Mouse (Mus musculus) limb, embryonic 15.5 days (tissue): Measurements from ENCODE around the gene Fkbp14. TPM values are rescaled to one million over a fixed set of nuclear protein-coding genes. Genes with fewer than 3 reads are reported as not detected.
A peak's percentile ranks its signal among the peaks of the same experiment; 100 is the strongest.

Source experiments
- ATAC-seq: fragments of 200-750 bp; cut with Nextera tagmentation; 2 replicates; pipeline ENCODE4 v1.8.0; 2017; ENCODE audit warnings: low read depth, moderate TSS enrichment; ENCODE audit not compliant: insufficient number of reproducible peaks, low FRiP score, low TSS enrichment
- H3K27ac ChIP-seq: fragments of 300-500 bp; sonication (generic); 2 replicates; pipeline ENCODE4 v1.5.1; 2015; ENCODE audit warnings: moderate library complexity, mild to moderate bottlenecking, inconsistent platforms
- H3K27me3 ChIP-seq: fragments of 300-500 bp; sonication (generic); 2 replicates; pipeline ENCODE4 v1.6.1; 2015; ENCODE audit warnings: inconsistent platforms
- H3K36me3 ChIP-seq: fragments of 300-500 bp; sonication (generic); 2 replicates; pipeline ENCODE4 v1.6.1; 2015; ENCODE audit warnings: inconsistent platforms
- H3K4me1 ChIP-seq: fragments of 300-500 bp; sonication (generic); 2 replicates; pipeline ENCODE4 v1.6.1; 2015; ENCODE audit warnings: inconsistent platforms
- H3K4me2 ChIP-seq: fragments of 300-500 bp; sonication (generic); 2 replicates; pipeline ENCODE4 v1.6.1; 2015; ENCODE audit warnings: mild to moderate bottlenecking, inconsistent platforms
- H3K4me3 ChIP-seq: fragments of 300-500 bp; sonication (generic); 2 replicates; pipeline ENCODE4 v1.5.1; 2015; ENCODE audit warnings: mild to moderate bottlenecking, inconsistent platforms
- H3K9ac ChIP-seq: fragments of 300-500 bp; sonication (generic); 2 replicates; pipeline ENCODE4 v1.6.1; 2015; ENCODE audit warnings: inconsistent platforms
- H3K9me3 ChIP-seq: fragments of 300-500 bp; sonication (generic); 2 replicates; pipeline ENCODE4 v1.6.1; 2016; ENCODE audit warnings: inconsistent platforms
- WGBS: fragments of 180-500 bp; shearing (Covaris S2); methylation state at CpG from one replicate; pipeline ENCODE4 v1.1.7; 2015; 5-methylcytosine and 5-hydroxymethylcytosine counted together
- polyA plus RNA-seq: library from polyadenylated mRNA; unstranded; fragments of >200 nt; fragmentation: Nextera tagmentation; extraction: Ambion mirVana; gene quantifications from 2 replicates; pipeline ENCODE4 v1.2.1, GENCODE M21; 2015

Fkbp14 gene
- polyA plus RNA-seq, 1 experiment from 2014 or later = 69.7 TPM

DNA sequence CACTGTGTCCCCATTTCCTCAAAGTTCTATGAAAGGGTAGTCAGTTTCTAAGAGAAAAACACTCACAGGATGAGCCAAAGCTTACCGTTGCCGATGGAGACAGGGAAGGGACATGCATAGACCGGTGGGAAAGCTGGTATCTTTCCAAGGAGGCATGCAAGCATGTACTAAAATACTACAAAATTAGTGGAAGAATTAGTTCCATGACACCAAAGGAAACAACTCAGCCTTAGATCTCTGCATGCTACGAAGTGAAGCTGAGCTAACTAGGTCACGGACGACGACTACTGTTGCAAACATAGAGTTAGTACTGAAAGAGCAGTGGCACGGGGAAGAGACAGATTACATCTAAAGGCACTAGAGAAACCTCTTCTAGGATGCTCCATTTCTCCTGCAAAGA, 10.2 kb downstream of the Fkbp14 start:
- H3K9me3 ChIP-seq = no peaks in the 10 kb centered on the region
- no peak overlapping the region for H3K27ac ChIP-seq
- no peaks in the 10 kb centered on the region for H3K27me3 ChIP-seq
- peaks cover 32% of the 10 kb centered on the region for H3K36me3 ChIP-seq
- 83% methylated on average over 8 of the region's 8 CpGs for WGBS
- ATAC-seq = no peak
- H3K9ac ChIP-seq = no peak overlapping the region
- H3K4me2 ChIP-seq = no peak overlapping the region
- no peak overlapping the region for H3K4me3 ChIP-seq
- H3K4me1 ChIP-seq = peaks cover 12% of the 10 kb centered on the region; the same call in 1 of the 2 replicates

DNA sequence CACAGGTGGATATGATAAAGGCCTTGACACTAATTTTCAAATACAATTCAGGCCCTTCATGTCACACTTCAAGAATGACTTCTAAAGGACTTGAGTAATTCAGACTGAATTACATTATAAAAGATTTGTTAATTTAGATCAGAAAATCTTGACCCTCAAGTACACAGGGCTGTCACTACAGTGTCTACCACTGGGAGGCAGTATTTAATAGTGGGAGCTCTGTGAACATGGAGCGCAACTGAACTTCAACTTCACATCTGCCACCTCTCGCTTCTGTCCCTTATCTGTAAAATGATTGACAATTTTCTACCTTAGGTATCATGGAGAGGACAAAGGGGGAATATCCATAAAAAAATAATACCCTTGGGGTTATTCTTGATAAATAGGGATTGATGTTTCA, 10.9 kb downstream of the Fkbp14 start:
- peaks cover 6% of the 10 kb centered on the region; the same call in 1 of the 2 replicates for H3K4me1 ChIP-seq
- no peak overlapping the region for H3K4me2 ChIP-seq
- H3K9me3 ChIP-seq = no peaks in the 10 kb centered on the region
- H3K4me3 ChIP-seq = no peak overlapping the region
- H3K9ac ChIP-seq = no peak overlapping the region
- ATAC-seq = no peak
- H3K36me3 ChIP-seq = peaks cover 37% of the 10 kb centered on the region
- no peak overlapping the region for H3K27ac ChIP-seq
- H3K27me3 ChIP-seq = no peaks in the 10 kb centered on the region
- 31% methylated on average over 2 of the region's 2 CpGs for WGBS

DNA sequence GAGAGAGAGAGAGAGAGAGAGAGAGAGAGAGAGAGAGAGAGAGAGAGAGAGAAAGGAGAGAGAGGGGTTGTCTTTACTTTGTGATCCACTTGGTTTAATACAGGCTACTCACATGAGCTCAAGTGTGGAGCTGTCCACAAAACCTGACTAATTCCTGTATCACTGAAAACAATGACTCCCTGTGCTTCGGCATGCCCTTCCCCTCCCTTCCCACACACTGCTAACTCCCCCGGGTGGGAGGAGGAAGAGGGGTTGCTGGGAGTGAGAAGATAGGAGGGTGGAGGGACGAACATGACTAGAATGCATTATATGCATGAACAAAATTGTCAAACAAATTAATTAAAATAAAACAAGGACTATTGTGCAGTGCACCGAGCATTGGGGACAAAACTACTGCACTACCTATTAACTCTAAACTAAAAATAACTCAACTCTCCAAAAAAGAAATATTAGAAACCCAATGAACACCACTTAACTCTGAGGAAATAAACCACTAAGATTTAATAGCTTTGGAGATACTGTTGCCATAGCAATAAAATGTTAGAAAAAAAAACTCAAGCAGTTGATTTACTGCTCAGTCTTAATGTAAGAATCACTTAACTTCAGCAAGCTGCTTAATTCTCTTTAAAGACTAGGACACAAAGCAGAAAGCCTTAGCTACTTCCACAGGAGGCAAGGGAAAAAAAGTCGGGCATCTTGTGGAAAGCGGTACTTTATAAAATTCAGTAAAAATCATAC, 23.7 kb downstream of the Fkbp14 start:
- no peaks in the 10 kb centered on the region for H3K9me3 ChIP-seq
- H3K4me3 ChIP-seq = no peak overlapping the region
- H3K4me2 ChIP-seq = no peak overlapping the region
- ATAC-seq = no peak
- no peak overlapping the region for H3K27ac ChIP-seq
- H3K9ac ChIP-seq = no peak overlapping the region
- no peaks in the 10 kb centered on the region; the same call in 1 of the 2 replicates for H3K4me1 ChIP-seq
- H3K27me3 ChIP-seq = no peaks in the 10 kb centered on the region
- peaks cover 3% of the 10 kb centered on the region; the same call in 1 of the 2 replicates for H3K36me3 ChIP-seq
- 32% methylated on average over 6 of the region's 6 CpGs for WGBS

DNA sequence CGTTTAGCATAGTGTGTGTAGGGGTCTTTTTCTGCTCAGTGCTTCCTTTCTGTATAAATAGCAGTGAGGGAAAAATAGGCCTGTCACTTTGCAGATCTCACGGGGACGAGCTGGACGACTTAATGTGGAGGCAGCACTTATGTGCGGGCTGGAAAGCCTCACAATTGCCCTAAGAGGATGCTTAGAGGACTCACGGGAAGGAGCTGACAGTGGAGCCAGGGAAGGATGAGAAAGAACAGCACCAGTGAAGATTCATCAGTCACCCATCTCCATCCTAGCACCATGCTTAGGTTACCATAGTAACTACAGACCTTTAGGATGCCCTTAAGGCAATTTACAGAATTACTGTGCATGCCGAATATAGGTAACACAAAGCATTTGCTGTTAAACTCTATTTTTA, 27.3 kb downstream of the Fkbp14 start:
- no peak overlapping the region for H3K4me3 ChIP-seq
- WGBS = 22% methylated on average over 7 of the region's 7 CpGs
- H3K36me3 ChIP-seq = no peaks in the 10 kb centered on the region
- H3K27ac ChIP-seq = no peak overlapping the region
- no peaks in the 10 kb centered on the region for H3K9me3 ChIP-seq
- peaks cover 14% of the 10 kb centered on the region for H3K4me1 ChIP-seq
- H3K4me2 ChIP-seq = no peak overlapping the region
- H3K27me3 ChIP-seq = no peaks in the 10 kb centered on the region
- no peak for ATAC-seq
- no peak overlapping the region for H3K9ac ChIP-seq

DNA sequence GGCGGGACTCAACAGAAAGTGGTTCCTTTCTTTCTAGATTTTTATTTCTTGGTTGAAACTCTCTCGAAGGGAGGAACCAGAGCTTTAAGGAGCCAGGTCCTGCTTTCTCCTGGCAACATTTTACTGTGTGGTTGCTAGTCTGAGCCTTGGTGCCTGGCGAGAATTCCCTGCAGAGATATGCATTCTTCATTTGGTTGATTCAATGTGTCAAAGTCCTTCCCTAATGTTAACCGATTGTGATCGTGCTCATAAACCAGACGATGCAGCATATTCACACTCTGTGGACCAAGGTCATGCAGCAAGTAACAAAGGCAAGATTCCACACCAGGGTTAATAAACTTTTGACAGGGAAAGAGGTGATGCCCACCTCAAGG, 30.6 kb downstream of the Fkbp14 start:
- Histone ChIP-seq H3K4me2 (peak overlapping the region; percentile 90), H3K36me3 (no peaks in the 10 kb centered on the region), H3K4me3 (peak overlapping the region; percentile 49), H3K9me3 (no peaks in the 10 kb centered on the region), H3K27ac (peak overlapping the region; percentile 19; the same call in 1 of the 2 replicates), H3K9ac (0 out of 2 replicates have a peak overlapping the region, but pooled peaks have one; percentile 27), H3K27me3 (no peaks in the 10 kb centered on the region), H3K4me1 (peaks cover 14% of the 10 kb centered on the region)
- 10% methylated on average over 6 of the region's 6 CpGs for WGBS
- ATAC-seq = no peak

DNA sequence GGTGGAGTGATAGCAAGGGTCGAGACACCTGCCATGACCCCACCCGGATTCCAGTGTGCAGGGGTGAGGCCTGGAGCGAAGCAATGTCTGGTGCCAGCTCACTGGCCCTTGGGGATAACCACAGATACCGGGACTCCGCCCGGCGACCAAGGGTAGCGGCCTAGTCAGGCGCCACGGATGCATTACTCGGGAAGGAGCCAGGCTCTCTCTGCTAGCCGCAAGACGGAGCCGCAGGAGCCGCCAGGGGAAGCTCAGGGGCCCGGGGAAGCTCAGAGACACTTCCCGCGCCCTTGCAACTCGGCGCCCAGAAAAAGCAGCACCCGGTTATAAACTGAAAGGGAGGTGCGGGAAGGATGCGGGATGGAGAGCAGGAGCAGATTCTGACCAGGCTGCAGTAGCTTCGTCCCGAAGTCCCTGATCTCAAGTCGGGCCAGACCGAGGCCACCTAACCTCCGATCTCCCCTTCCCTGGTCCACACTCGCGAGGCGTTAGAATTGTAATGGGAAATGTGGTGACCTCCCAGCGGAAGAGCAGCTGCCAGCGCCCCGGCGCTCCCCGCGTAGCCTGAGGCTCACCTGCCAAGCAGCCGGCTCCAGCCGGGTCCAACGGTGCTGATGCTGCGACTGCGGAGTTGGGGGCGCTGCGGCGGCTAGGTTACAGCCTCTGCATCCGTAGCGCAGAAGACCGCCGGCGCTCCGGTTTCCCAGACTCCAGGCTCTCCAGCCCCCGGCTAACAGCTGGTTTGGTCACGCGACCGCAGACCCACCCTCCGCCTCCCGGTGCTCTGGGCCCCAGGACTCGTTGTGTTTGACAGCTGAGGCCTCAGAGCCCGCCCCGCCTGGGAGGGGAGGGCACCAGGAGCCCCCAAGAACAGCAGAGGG, 31.2 kb downstream of the Fkbp14 start, which contains the start of gene Scrn1:
Gene Scrn1, minus strand, starts transcription at position 825 of the 881 bp plus-strand sequence.
- peak within 1 kb of the TSS; percentile 19 for H3K27ac ChIP-seq
- peaks cover 14% of the 10 kb centered on the region for H3K4me1 ChIP-seq
- H3K27me3 ChIP-seq = no peaks in the 10 kb centered on the region
- WGBS = 2% methylated on average over 60 of the region's 60 CpGs
- no peaks in the 10 kb centered on the region for H3K36me3 ChIP-seq
- peak within 1 kb of the TSS; percentile 90 for H3K4me2 ChIP-seq
- H3K9ac ChIP-seq = peak within 1 kb of the TSS; percentile 27; the same call in 1 of the 2 replicates
- H3K4me3 ChIP-seq = peak within 1 kb of the TSS; percentile 49
- ATAC-seq = peak; percentile 77
- H3K9me3 ChIP-seq = no peaks in the 10 kb centered on the region

DNA sequence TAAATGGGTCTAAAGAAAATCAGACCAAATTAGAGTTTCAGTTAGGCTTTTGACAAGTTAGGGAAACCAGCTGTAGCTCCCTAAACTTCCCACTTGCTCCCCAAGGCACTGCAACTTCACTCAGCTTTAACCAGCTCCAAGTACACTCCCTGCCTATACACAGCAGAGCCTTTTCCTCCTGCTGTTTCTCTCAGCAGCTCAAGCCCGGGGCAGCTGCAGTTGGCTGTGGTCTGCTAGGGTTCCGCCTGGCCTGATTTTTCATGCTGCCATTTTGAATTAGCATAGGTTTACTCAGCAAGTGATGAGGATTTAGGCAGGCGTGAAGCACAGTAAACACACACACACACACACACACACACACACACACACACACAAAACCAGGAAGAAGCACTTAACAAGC, 32.1 kb downstream of the Fkbp14 start:
- peaks cover 14% of the 10 kb centered on the region for H3K4me1 ChIP-seq
- H3K4me2 ChIP-seq = no peak overlapping the region
- no peak overlapping the region for H3K9ac ChIP-seq
- no peaks in the 10 kb centered on the region for H3K9me3 ChIP-seq
- H3K36me3 ChIP-seq = no peaks in the 10 kb centered on the region
- 56% methylated on average over 3 of the region's 3 CpGs for WGBS
- no peak overlapping the region for H3K4me3 ChIP-seq
- no peak overlapping the region for H3K27ac ChIP-seq
- no peaks in the 10 kb centered on the region for H3K27me3 ChIP-seq
- no peak for ATAC-seq

DNA sequence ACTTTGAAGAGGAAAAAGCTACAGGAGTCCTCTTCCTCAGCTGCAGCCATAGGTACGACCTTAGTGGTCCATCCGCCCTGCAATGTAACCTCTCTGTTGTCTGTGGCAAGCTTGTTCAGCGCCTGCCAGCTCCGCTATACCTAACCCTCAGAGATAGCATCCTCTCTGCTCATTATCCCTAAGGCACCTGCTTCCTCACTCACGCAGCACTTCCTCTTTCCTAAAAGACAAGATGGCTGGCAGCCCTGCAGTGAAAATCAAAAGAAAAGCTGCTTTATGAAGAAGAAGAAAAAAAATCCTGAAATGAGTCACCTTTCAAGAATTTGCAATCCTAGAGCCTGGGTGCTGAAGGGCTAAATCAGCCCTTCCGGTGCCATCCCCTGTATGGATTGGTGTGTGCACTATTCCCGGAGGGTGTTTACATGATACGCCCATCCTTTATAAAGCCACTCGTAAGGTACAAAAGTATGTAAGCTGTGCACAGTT, 32.6 kb downstream of the Fkbp14 start:
- no peaks in the 10 kb centered on the region for H3K36me3 ChIP-seq
- peaks cover 14% of the 10 kb centered on the region for H3K4me1 ChIP-seq
- no peaks in the 10 kb centered on the region for H3K9me3 ChIP-seq
- H3K4me3 ChIP-seq = no peak overlapping the region
- no peak overlapping the region for H3K9ac ChIP-seq
- no peaks in the 10 kb centered on the region for H3K27me3 ChIP-seq
- 59% methylated on average over 9 of the region's 9 CpGs for WGBS
- ATAC-seq = no peak
- no peak overlapping the region for H3K4me2 ChIP-seq
- no peak overlapping the region for H3K27ac ChIP-seq

DNA sequence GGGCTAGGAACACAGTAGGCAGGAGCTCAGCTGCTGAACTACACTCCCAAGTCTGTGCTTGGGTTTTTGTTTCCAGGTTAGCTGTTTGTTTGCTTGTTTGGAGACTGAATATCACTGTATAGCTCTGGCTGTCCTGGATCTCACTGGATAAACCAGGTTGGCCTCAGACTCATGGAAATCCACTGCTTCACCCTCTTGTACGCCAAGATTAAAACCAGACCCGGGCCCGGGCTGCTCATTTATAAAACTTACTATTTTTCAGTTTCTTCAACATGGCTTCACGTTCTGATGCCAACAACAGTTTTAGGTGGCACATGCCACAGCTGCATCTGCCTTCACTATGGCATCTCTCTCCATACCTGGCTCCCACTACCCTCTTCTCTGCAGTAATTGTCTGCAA, 33.5 kb downstream of the Fkbp14 start:
- no peak overlapping the region for H3K9ac ChIP-seq
- 86% methylated on average over 4 of the region's 4 CpGs for WGBS
- H3K4me2 ChIP-seq = no peak overlapping the region
- H3K4me3 ChIP-seq = no peak overlapping the region
- no peak overlapping the region for H3K27ac ChIP-seq
- no peaks in the 10 kb centered on the region for H3K27me3 ChIP-seq
- H3K4me1 ChIP-seq = peaks cover 14% of the 10 kb centered on the region
- no peak for ATAC-seq
- no peaks in the 10 kb centered on the region for H3K9me3 ChIP-seq
- no peaks in the 10 kb centered on the region for H3K36me3 ChIP-seq

DNA sequence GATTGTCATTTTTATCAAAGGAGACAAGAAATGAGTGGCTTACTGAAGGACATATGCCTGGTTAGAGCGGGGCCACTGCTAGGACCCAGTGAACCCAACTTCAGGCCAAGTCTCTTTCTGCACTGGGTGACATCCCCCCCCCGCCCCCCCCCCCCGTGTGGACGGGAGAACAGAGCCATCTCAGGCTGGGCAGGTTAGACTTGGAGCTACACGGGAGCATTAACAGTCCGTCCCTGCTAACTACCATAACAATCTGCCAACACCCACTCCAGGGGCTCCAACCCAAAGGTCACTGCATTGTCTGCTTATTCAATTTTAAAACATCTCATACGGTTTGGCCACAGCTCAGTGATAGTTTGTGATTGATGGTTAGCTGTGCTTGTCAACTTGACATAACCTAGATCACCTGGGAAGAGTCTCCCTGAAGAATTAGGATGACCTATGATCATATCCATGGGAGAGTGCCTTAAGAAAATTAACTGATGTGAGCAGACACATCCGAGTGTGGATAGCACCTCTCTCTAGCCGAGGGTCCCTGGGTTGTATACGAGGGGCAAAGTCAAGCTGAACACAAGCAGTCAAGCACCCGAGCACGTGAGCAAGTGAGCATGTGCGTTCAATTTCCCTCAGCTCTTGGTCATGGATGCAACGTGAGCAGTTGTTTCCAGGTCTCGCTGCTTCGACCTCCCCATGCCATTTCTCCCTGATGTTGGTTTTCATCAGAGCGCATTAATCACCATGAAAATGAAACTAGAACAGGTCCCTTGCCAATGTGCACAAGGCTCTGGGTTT, 34.9 kb downstream of the Fkbp14 start:
- no peaks in the 10 kb centered on the region for H3K27me3 ChIP-seq
- ATAC-seq = no peak
- H3K9me3 ChIP-seq = no peaks in the 10 kb centered on the region
- no peak overlapping the region for H3K4me3 ChIP-seq
- no peaks in the 10 kb centered on the region for H3K36me3 ChIP-seq
- no peak overlapping the region for H3K9ac ChIP-seq
- no peak overlapping the region for H3K27ac ChIP-seq
- WGBS = 74% methylated on average over 14 of the region's 17 CpGs
- H3K4me1 ChIP-seq = peaks cover 14% of the 10 kb centered on the region
- H3K4me2 ChIP-seq = no peak overlapping the region

DNA sequence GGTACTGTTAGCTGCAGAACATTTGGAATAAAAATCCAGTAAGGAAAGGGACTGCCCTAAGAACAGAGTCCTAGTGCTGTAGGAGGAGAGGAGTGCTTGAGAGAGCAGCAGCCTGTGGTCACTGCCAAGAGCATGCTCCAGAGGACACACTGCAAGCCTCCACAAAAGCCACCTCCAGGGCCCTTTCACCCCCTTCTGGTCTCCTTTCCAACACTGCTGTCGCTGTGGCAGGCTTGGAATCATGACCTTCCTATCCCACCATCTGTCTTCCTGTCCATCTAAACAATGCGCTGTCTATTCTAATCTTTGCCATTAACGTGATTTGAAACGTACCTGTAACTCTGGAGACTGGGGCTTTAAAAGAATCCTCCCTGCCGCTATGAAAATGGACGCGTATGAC, 38.6 kb downstream of the Fkbp14 start:
- Histone ChIP-seq H3K27ac (no peak overlapping the region), H3K36me3 (no peaks in the 10 kb centered on the region), H3K9me3 (no peaks in the 10 kb centered on the region), H3K4me1 (no peaks in the 10 kb centered on the region), H3K27me3 (no peaks in the 10 kb centered on the region), H3K4me3 (no peak overlapping the region), H3K4me2 (no peak overlapping the region), H3K9ac (no peak overlapping the region)
- no peak for ATAC-seq
- 76% methylated on average over 7 of the region's 7 CpGs for WGBS
